Mouse (Mus musculus): Measurements from ENCODE around the gene Snapc1. TPM values are rescaled to one million over a fixed set of nuclear protein-coding genes. Genes with fewer than 3 reads are reported as not detected.

Gene Snapc1
- total RNA-seq (2014; fragmentation: Nextera tagmentation) (14.3 and 14.9 TPM in 2 replicates), total RNA-seq (2017) (12.3 and 12.8 TPM in 2 replicates), polyA plus RNA-seq (2012) (7.1 and 12.3 TPM in 2 replicates)

- TF ChIP-seq TAL1 (conservative IDR thresholded peaks at IDR 0.05; ENCODE audit: low read depth, low read length): no peak
- ATAC-seq (ENCODE audit: extremely low read depth, insufficient number of reproducible peaks, low FRiP score, poor library complexity, severe bottlenecking) (peak; percentile 100), DNase-seq (ENCODE audit: low spot score) (peak; percentile 96)
- H3K9me3 ChIP-seq (replicated peaks): no peaks in the 10 kb centered on the region
- H3K36me3 ChIP-seq (replicated peaks): peaks cover 26% of the 10 kb centered on the region
- H3K27me3 ChIP-seq (ENCODE audit: insufficient read depth, low read length): no peaks in the 10 kb centered on the region
- peaks cover 19% of the 10 kb centered on the region for H3K4me1 ChIP-seq (ENCODE audit: insufficient read depth, low read depth, low read length)
- peak within 1 kb of the TSS; percentile 84 for H3K4me3 ChIP-seq (ENCODE audit: low read depth, low read length)
Observed at GRCm38 (mm10) chr12:73964291-73965281, at the start of gene Snapc1. Snapc1 (plus strand) TSS chr12:73964481.

GRCm38 (mm10) chr12:73918479-73918878 is 45.8 kb upstream of the Snapc1 start:
- Histone ChIP-seq H3K4me1 (ENCODE audit: insufficient read depth, low read depth, low read length) (no peaks in the 10 kb centered on the region), H3K36me3 (replicated peaks) (no peaks in the 10 kb centered on the region), H3K4me3 (ENCODE audit: low read depth, low read length) (no peak overlapping the region), H3K9me3 (replicated peaks) (no peaks in the 10 kb centered on the region), H3K27me3 (ENCODE audit: insufficient read depth, low read length) (no peaks in the 10 kb centered on the region)
- DNase-seq (ENCODE audit: low spot score) (no peak), ATAC-seq (ENCODE audit: extremely low read depth, insufficient number of reproducible peaks, low FRiP score, poor library complexity, severe bottlenecking) (no peak)
- no peak for TF ChIP-seq TAL1 (conservative IDR thresholded peaks at IDR 0.05; ENCODE audit: low read depth, low read length)
- TF ChIP-seq CTCF (IDR thresholded peaks at IDR 0.05; ENCODE audit: low read depth, low read length): no peak
- no peak for TF ChIP-seq GATA1 (IDR thresholded peaks at IDR 0.05; ENCODE audit: borderline replicate concordance, low read length)
- TF ChIP-seq POLR2AphosphoS5 (IDR thresholded peaks at IDR 0.05; ENCODE audit: insufficient replicate concordance, low read depth, low read length): no peak
- TF ChIP-seq GATA2 (IDR thresholded peaks at IDR 0.05; ENCODE audit: borderline replicate concordance, low read depth, low read length): no peak

- no peaks in the 10 kb centered on the region for H3K4me1 ChIP-seq (ENCODE audit: insufficient read depth, low read depth, low read length)
- H3K4me3 ChIP-seq (ENCODE audit: low read depth, low read length): no peak overlapping the region
- TF ChIP-seq CTCF (IDR thresholded peaks at IDR 0.05; ENCODE audit: low read depth, low read length) (no peak), POLR2AphosphoS5 (IDR thresholded peaks at IDR 0.05; ENCODE audit: insufficient replicate concordance, low read depth, low read length) (no peak), GATA1 (IDR thresholded peaks at IDR 0.05; ENCODE audit: borderline replicate concordance, low read length) (no peak), GATA2 (IDR thresholded peaks at IDR 0.05; ENCODE audit: borderline replicate concordance, low read depth, low read length) (no peak), TAL1 (conservative IDR thresholded peaks at IDR 0.05; ENCODE audit: low read depth, low read length) (no peak)
- peaks cover 65% of the 10 kb centered on the region for H3K36me3 ChIP-seq (replicated peaks)
- no peaks in the 10 kb centered on the region for H3K27me3 ChIP-seq (ENCODE audit: insufficient read depth, low read length)
- DNase-seq (ENCODE audit: low spot score) (no peak), ATAC-seq (ENCODE audit: extremely low read depth, insufficient number of reproducible peaks, low FRiP score, poor library complexity, severe bottlenecking) (no peak)
- H3K9me3 ChIP-seq (replicated peaks): no peaks in the 10 kb centered on the region
Observed at GRCm38 (mm10) chr12:73930266-73930665, 34.0 kb upstream of the Snapc1 start.

- peaks cover 72% of the 10 kb centered on the region for H3K36me3 ChIP-seq (replicated peaks)
- no peak for ATAC-seq (ENCODE audit: extremely low read depth, insufficient number of reproducible peaks, low FRiP score, poor library complexity, severe bottlenecking)
- DNase-seq (ENCODE audit: low spot score): no peak
Observed at GRCm38 (mm10) chr12:73931274-73931673, 33.0 kb upstream of the Snapc1 start.

GRCm38 (mm10) chr12:73934528-73934927 is 29.8 kb upstream of the Snapc1 start:
- TF ChIP-seq CTCF (IDR thresholded peaks at IDR 0.05; ENCODE audit: low read depth, low read length): no peak
- TF ChIP-seq GATA2 (IDR thresholded peaks at IDR 0.05; ENCODE audit: borderline replicate concordance, low read depth, low read length): no peak
- no peak for TF ChIP-seq POLR2AphosphoS5 (IDR thresholded peaks at IDR 0.05; ENCODE audit: insufficient replicate concordance, low read depth, low read length)
- no peak for TF ChIP-seq GATA1 (IDR thresholded peaks at IDR 0.05; ENCODE audit: borderline replicate concordance, low read length)
- no peak for TF ChIP-seq TAL1 (conservative IDR thresholded peaks at IDR 0.05; ENCODE audit: low read depth, low read length)
- H3K9me3 ChIP-seq (replicated peaks): no peaks in the 10 kb centered on the region
- DNase-seq (ENCODE audit: low spot score) (no peak), ATAC-seq (ENCODE audit: extremely low read depth, insufficient number of reproducible peaks, low FRiP score, poor library complexity, severe bottlenecking) (no peak; the same call in 1 of the 2 replicates)
- H3K4me3 ChIP-seq (ENCODE audit: low read depth, low read length): no peak overlapping the region
- peaks cover 80% of the 10 kb centered on the region for H3K36me3 ChIP-seq (replicated peaks)
- H3K4me1 ChIP-seq (ENCODE audit: insufficient read depth, low read depth, low read length): no peaks in the 10 kb centered on the region
- H3K27me3 ChIP-seq (ENCODE audit: insufficient read depth, low read length): no peaks in the 10 kb centered on the region

More at GRCm38 (mm10) chr12:73931274-73931673, 33.0 kb upstream of the Snapc1 start:
- TF ChIP-seq GATA2 (IDR thresholded peaks at IDR 0.05; ENCODE audit: borderline replicate concordance, low read depth, low read length): no peak
- no peak for TF ChIP-seq TAL1 (conservative IDR thresholded peaks at IDR 0.05; ENCODE audit: low read depth, low read length)
- TF ChIP-seq GATA1 (IDR thresholded peaks at IDR 0.05; ENCODE audit: borderline replicate concordance, low read length): no peak
- no peak for TF ChIP-seq CTCF (IDR thresholded peaks at IDR 0.05; ENCODE audit: low read depth, low read length)
- no peak for TF ChIP-seq POLR2AphosphoS5 (IDR thresholded peaks at IDR 0.05; ENCODE audit: insufficient replicate concordance, low read depth, low read length)
- Histone ChIP-seq H3K4me1 (ENCODE audit: insufficient read depth, low read depth, low read length) (no peaks in the 10 kb centered on the region), H3K9me3 (replicated peaks) (no peaks in the 10 kb centered on the region), H3K27me3 (ENCODE audit: insufficient read depth, low read length) (no peaks in the 10 kb centered on the region), H3K4me3 (ENCODE audit: low read depth, low read length) (no peak overlapping the region)

- ATAC-seq (ENCODE audit: extremely low read depth, insufficient number of reproducible peaks, low FRiP score, poor library complexity, severe bottlenecking) (no peak), DNase-seq (ENCODE audit: low spot score) (no peak)
- Histone ChIP-seq H3K9me3 (replicated peaks) (no peaks in the 10 kb centered on the region), H3K36me3 (replicated peaks) (peaks cover 85% of the 10 kb centered on the region), H3K4me1 (ENCODE audit: insufficient read depth, low read depth, low read length) (no peaks in the 10 kb centered on the region), H3K27me3 (ENCODE audit: insufficient read depth, low read length) (no peaks in the 10 kb centered on the region), H3K4me3 (ENCODE audit: low read depth, low read length) (no peak within 1 kb of the TSS)
- no peak for TF ChIP-seq CTCF (IDR thresholded peaks at IDR 0.05; ENCODE audit: low read depth, low read length)
- no peak for TF ChIP-seq GATA2 (IDR thresholded peaks at IDR 0.05; ENCODE audit: borderline replicate concordance, low read depth, low read length)
- no peak for TF ChIP-seq POLR2AphosphoS5 (IDR thresholded peaks at IDR 0.05; ENCODE audit: insufficient replicate concordance, low read depth, low read length)
- TF ChIP-seq GATA1 (IDR thresholded peaks at IDR 0.05; ENCODE audit: borderline replicate concordance, low read length): no peak
- TF ChIP-seq TAL1 (conservative IDR thresholded peaks at IDR 0.05; ENCODE audit: low read depth, low read length): no peak
Observed at GRCm38 (mm10) chr12:73937353-73937752, 26.9 kb upstream of the Snapc1 start, which contains the start of gene Gm49321. Gm49321 (plus strand) TSS chr12:73937653.

Data from G1E (cell line).